Mouse (Mus musculus): ENCODE measurements around the gene Fermt2. TPM values are rescaled to one million over a fixed set of nuclear protein-coding genes. Genes with fewer than 3 reads are reported as not detected.

Gene Fermt2
- 51.1 and 73.4 TPM in 2 replicates for polyA plus RNA-seq (2015; fragmentation: Nextera tagmentation; extraction: Ambion mirVana)

DNA sequence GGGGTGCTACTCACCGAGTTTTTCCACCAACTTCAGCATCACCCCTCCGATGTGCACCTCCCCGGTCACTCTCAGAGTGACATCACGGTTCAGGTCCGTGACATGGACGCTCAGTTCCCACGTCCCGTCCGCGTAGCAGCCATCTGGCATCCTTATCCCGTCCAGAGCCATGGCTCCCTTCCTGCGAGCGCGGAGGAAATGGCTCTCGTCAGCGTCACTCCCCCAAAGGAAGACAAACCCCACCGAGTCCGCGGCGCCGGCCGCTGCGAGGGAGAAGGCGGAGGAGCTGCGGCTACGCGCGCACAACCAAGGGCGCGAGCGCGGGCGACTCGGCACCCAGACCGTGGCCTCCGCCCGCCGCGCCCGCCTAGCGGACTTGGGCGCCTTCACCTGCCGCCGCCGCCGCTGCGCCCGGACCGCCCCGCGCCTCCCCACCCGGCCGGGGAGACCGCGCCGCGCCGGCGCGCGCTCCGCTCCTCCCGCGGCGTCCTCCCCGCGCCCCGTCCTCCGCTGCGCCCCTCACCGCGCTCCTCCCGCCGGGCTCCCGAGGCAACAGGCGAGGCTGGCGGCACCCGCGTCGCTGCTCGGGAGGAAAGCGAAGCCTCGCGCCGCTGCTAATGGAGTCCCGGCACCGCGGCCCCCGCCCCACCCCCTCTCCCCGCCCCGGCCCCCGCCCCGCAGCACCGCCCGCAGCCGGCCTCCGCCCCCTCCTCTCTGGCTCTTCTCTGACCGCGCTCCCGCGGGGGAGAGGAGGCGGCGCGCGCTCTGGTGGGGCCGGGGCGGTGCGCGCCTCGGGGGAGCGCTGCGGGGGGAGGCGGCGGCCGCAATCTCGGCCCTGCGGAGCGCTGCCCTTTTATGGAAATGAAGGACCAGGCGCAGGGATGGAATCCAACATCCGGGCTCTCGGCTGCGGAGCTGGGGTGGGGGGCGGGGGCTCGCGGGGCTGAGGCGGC lies at the start of gene Fermt2:
Fermt2 (minus strand) TSS at position 708 of the 953 bp plus-strand sequence.

Other genes with a start within 250 kb of the Fermt2 start
- 28.1 and 30.3 TPM in 2 replicates for gene Ero1l, start 211.3 kb downstream of the Fermt2 start, polyA plus RNA-seq (2015; fragmentation: Nextera tagmentation; extraction: Ambion mirVana)
- gene Psmc6, start 200.3 kb downstream of the Fermt2 start, polyA plus RNA-seq (2015; fragmentation: Nextera tagmentation; extraction: Ambion mirVana) = 93.8 and 99.0 TPM in 2 replicates
- 42.5 and 46.7 TPM in 2 replicates for gene Styx, start 179.0 kb downstream of the Fermt2 start, polyA plus RNA-seq (2015; fragmentation: Nextera tagmentation; extraction: Ambion mirVana)
- gene Gnpnat1, start 125.2 kb downstream of the Fermt2 start, polyA plus RNA-seq (2015; fragmentation: Nextera tagmentation; extraction: Ambion mirVana) = 15.2 TPM in 2 replicates
- 7.1 and 7.7 TPM in 2 replicates for gene Ddhd1, start 128.0 kb upstream of the Fermt2 start, polyA plus RNA-seq (2015; fragmentation: Nextera tagmentation; extraction: Ambion mirVana)

Measured in spleen, postnatal 0 days (tissue).